8 mouse cellular contexts compared by ENCODE assay signal in genomic region chr1:135699892-135700291, GRCm38 (mm10). TPM values are rescaled to one million over a fixed set of nuclear protein-coding genes. Genes with fewer than 3 reads are reported as not detected.
DNase-seq lines count a peak whose midpoint lies in the region; ATAC-seq lines count a peak whose summit lies in the region.

No protein-coding gene starts in this region.

- no peak overlapping the region for H3K9ac ChIP-seq in heart, embryonic 11.5 days (ENCODE audit: low read depth, low read length)
- no peak overlapping the region for H3K9ac ChIP-seq in limb, embryonic 15.5 days

- whole genome bisulfite sequencing in heart, embryonic 11.5 days (ENCODE audit: insufficient replicate concordance): 29% methylated on average over 2 of the region's 2 CpGs
- 46% methylated on average over 2 of the region's 2 CpGs for WGBS in limb, embryonic 15.5 days

- H3K4me1 ChIP-seq in heart, embryonic 11.5 days (ENCODE audit: control insufficient read depth, insufficient read depth, low read length): peaks cover 12% of the 10 kb centered on the region; the same call in 1 of the 2 replicates
- H3K4me1 ChIP-seq in limb, embryonic 15.5 days: peaks cover 31% of the 10 kb centered on the region

- no peaks in the 10 kb centered on the region for H3K36me3 ChIP-seq in heart, embryonic 11.5 days (ENCODE audit: control insufficient read depth, insufficient read depth, low read length)
- no peaks in the 10 kb centered on the region for H3K36me3 ChIP-seq in limb, embryonic 15.5 days

- H3K27ac ChIP-seq in heart, embryonic 11.5 days (ENCODE audit: low read depth, low read length): no peak overlapping the region
- H3K27ac ChIP-seq in limb, embryonic 15.5 days: peak overlapping the region; percentile 79; the same call in 1 of the 2 replicates

- no peak for ATAC-seq in heart, embryonic 11.5 days (replicated peaks; ENCODE audit: insufficient number of reproducible peaks, low FRiP score, low TSS enrichment)
- ATAC-seq in limb, embryonic 15.5 days (ENCODE audit: insufficient number of reproducible peaks, low FRiP score, low TSS enrichment, low read depth): no peak

- no peak for DNase-seq in heart, postnatal 14 days
- DNase-seq in right cerebral cortex, adult 18-20 months: peak; percentile 21
- no peak for DNase-seq in right cerebral cortex, postnatal 36 days (ENCODE audit: low spot score in 2 of 2)
- no peak for DNase-seq in urinary bladder, postnatal 10 days (ENCODE audit: low spot score)
- no peak for DNase-seq in ovary, adult 18-20 months (ENCODE audit: low spot score)
- no peak for DNase-seq in embryo, embryonic 9.5 days (ENCODE audit: extremely low spot score)

- peak overlapping the region; percentile 38; the same call in 1 of the 2 replicates for H3K4me3 ChIP-seq in heart, embryonic 11.5 days (ENCODE audit: low read depth, low read length)
- H3K4me3 ChIP-seq in limb, embryonic 15.5 days: no peak overlapping the region

- intact Hi-C loops in heart, postnatal 14 days (cut with DNase I): loop anchor here (1.0 to 5.0 kb wide), 4 partner anchors 28 to 528 kb away; no protein-coding TSS in a partner anchor

- H3K9me3 ChIP-seq in heart, embryonic 11.5 days (replicated peaks; ENCODE audit: control insufficient read depth, low read length): no peaks in the 10 kb centered on the region; the same call in 1 of the 2 replicates
- H3K9me3 ChIP-seq in limb, embryonic 15.5 days: no peaks in the 10 kb centered on the region

- peak overlapping the region; percentile 78 for H3K4me2 ChIP-seq in heart, embryonic 11.5 days
- H3K4me2 ChIP-seq in limb, embryonic 15.5 days: peak overlapping the region; percentile 63; the same call in 1 of the 2 replicates

- no peaks in the 10 kb centered on the region for H3K27me3 ChIP-seq in heart, embryonic 11.5 days (ENCODE audit: control insufficient read depth, insufficient read depth, low read length)
- no peaks in the 10 kb centered on the region for H3K27me3 ChIP-seq in limb, embryonic 15.5 days

RNA-seq across cellular contexts. Expression of gene Csrp1, which starts 20.0 kb away (rescaled TPM):
- polyA plus RNA-seq in heart, embryonic 11.5 days (2014; fragmentation: Nextera tagmentation; extraction: Ambion mirVana): 183 and 209 TPM in 2 replicates
- 10 to 100 TPM; 60.3 to 66.0 TPM for total RNA-seq in heart, postnatal 14 days (2021)
- 89.7 and 104 TPM in 2 replicates for polyA plus RNA-seq in limb, embryonic 15.5 days (2015; fragmentation: Nextera tagmentation; extraction: Ambion mirVana)
